Mouse (Mus musculus) midbrain, embryonic 13.5 days (tissue): ENCODE measurements at regions not wholly inside any gene's neighbourhood (a gene's known extent, or its start where the extent isn't known, plus 50 kb on each side); places are given as distances from the start of the nearest gene placed in this dataset.
"Not testable (repeated sequence)": the region's sequence is repeated elsewhere in the genome, so short reads cannot be mapped to it uniquely, and the experiment has no call there.

Source experiments
- ATAC-seq: fragments of 200-750 bp; cut with Nextera tagmentation; 2 replicates; pipeline ENCODE4 v1.8.0; 2017; ENCODE audit warnings: mild to moderate bottlenecking, moderate TSS enrichment, moderate library complexity
- H3K27ac ChIP-seq: fragments of 300-500 bp; sonication (generic); 2 replicates; pipeline ENCODE4 v1.5.1; 2015; ENCODE audit warnings: inconsistent platforms, mild to moderate bottlenecking, moderate library complexity
- H3K27me3 ChIP-seq: fragments of 300-500 bp; sonication (generic); 2 replicates; pipeline ENCODE4 v1.6.1; 2015; ENCODE audit warnings: mild to moderate bottlenecking, inconsistent platforms
- H3K36me3 ChIP-seq: fragments of 300-500 bp; sonication (generic); 2 replicates; pipeline ENCODE4 v1.6.1; 2015; ENCODE audit warnings: mild to moderate bottlenecking, inconsistent platforms
- H3K4me1 ChIP-seq: fragments of 300-500 bp; sonication (generic); replicated peaks from 2 replicates; pipeline ENCODE4 v1.6.1; 2015; ENCODE audit warnings: inconsistent platforms
- H3K4me2 ChIP-seq: fragments of 300-500 bp; sonication (generic); replicated peaks from 2 replicates; pipeline ENCODE4 v1.6.1; 2015; ENCODE audit warnings: moderate library complexity, mild to moderate bottlenecking, inconsistent platforms
- H3K4me3 ChIP-seq: fragments of 300-500 bp; sonication (generic); replicated peaks from 2 replicates; pipeline ENCODE4 v1.5.1; 2015; ENCODE audit warnings: mild to moderate bottlenecking, inconsistent platforms
- H3K9ac ChIP-seq: fragments of 300-500 bp; sonication (generic); replicated peaks from 2 replicates; pipeline ENCODE4 v1.6.1; 2015; ENCODE audit warnings: mild to moderate bottlenecking, inconsistent platforms
- H3K9me3 ChIP-seq: fragments of 300-500 bp; sonication (generic); 2 replicates; pipeline ENCODE4 v1.6.1; 2016; ENCODE audit warnings: mild to moderate bottlenecking, inconsistent platforms
- WGBS: fragments of 180-500 bp; shearing (Covaris S2); methylation state at CpG from one replicate; pipeline ENCODE4 v1.1.7; 2015; 5-methylcytosine and 5-hydroxymethylcytosine counted together

- H3K9ac ChIP-seq, ATAC-seq, H3K36me3 ChIP-seq, H3K4me3 ChIP-seq, H3K4me1 ChIP-seq, H3K9me3 ChIP-seq, H3K27me3 ChIP-seq, H3K27ac ChIP-seq, H3K4me2 ChIP-seq: not testable (repeated sequence)
- 92% methylated on average over 3 of the region's 5 CpGs for WGBS
Measured at GRCm38 (mm10) chr10:52529661-52530060, 112.3 kb downstream of the Nus1 start.

- no peak for ATAC-seq
- Histone ChIP-seq H3K36me3 (no peaks in the 10 kb centered on the region), H3K27me3 (no peaks in the 10 kb centered on the region), H3K27ac (no peak overlapping the region), H3K9me3 (no peaks in the 10 kb centered on the region), H3K9ac (no peak overlapping the region), H3K4me1 (no peaks in the 10 kb centered on the region), H3K4me2 (no peak overlapping the region), H3K4me3 (no peak overlapping the region)
- WGBS, result 70% methylated on average over 3 of the region's 3 CpGs
Measured at GRCm38 (mm10) chr10:52530846-52531245, 113.5 kb downstream of the Nus1 start.

- no peaks in the 10 kb centered on the region for H3K4me1 ChIP-seq
- no peak overlapping the region for H3K4me2 ChIP-seq
- H3K4me3 ChIP-seq, result no peak overlapping the region
- H3K9ac ChIP-seq, result no peak overlapping the region
- H3K9me3 ChIP-seq, result no peaks in the 10 kb centered on the region
- peak; percentile 71 for ATAC-seq
- H3K27me3 ChIP-seq, result no peaks in the 10 kb centered on the region
- H3K36me3 ChIP-seq, result no peaks in the 10 kb centered on the region
- 11% methylated on average over 2 of the region's 2 CpGs for WGBS
- no peak overlapping the region for H3K27ac ChIP-seq
Measured at GRCm38 (mm10) chr10:52533278-52533892, 116.0 kb downstream of the Nus1 start.

GRCm38 (mm10) chr10:52533893-52534287, 116.5 kb downstream of the Nus1 start:
- Histone ChIP-seq H3K4me2 (no peak overlapping the region), H3K27ac (no peak overlapping the region), H3K4me1 (no peaks in the 10 kb centered on the region), H3K4me3 (no peak overlapping the region), H3K27me3 (no peaks in the 10 kb centered on the region), H3K9ac (no peak overlapping the region), H3K36me3 (no peaks in the 10 kb centered on the region), H3K9me3 (no peaks in the 10 kb centered on the region)
- peak; percentile 20; the same call in 1 of the 2 replicates for ATAC-seq
- 50% methylated on average over 4 of the region's 4 CpGs for WGBS

GRCm38 (mm10) chr10:52545566-52545965, 128.2 kb downstream of the Nus1 start:
- Histone ChIP-seq H3K4me2 (no peak overlapping the region), H3K27ac (no peak overlapping the region), H3K4me1 (no peaks in the 10 kb centered on the region), H3K36me3 (no peaks in the 10 kb centered on the region), H3K9ac (no peak overlapping the region), H3K4me3 (no peak overlapping the region), H3K9me3 (no peaks in the 10 kb centered on the region), H3K27me3 (no peaks in the 10 kb centered on the region)
- no peak for ATAC-seq
- WGBS, result 92% methylated on average over 28 of the region's 28 CpGs

- peak; percentile 81 for ATAC-seq
- H3K4me2 ChIP-seq, result no peak overlapping the region
- no peaks in the 10 kb centered on the region for H3K27me3 ChIP-seq
- H3K27ac ChIP-seq, result no peak overlapping the region
- peaks cover 15% of the 10 kb centered on the region for H3K4me1 ChIP-seq
- H3K4me3 ChIP-seq, result no peak overlapping the region
- WGBS, result 37% methylated on average over 6 of the region's 6 CpGs
- H3K9me3 ChIP-seq, result no peaks in the 10 kb centered on the region
- H3K9ac ChIP-seq, result no peak overlapping the region
- no peaks in the 10 kb centered on the region for H3K36me3 ChIP-seq
Measured at GRCm38 (mm10) chr10:52577383-52577782, 113.0 kb upstream of the Slc35f1 start.

- Histone ChIP-seq H3K4me1 (peaks cover 15% of the 10 kb centered on the region), H3K4me2 (no peak overlapping the region), H3K27me3 (no peaks in the 10 kb centered on the region), H3K4me3 (no peak overlapping the region), H3K9ac (no peak overlapping the region), H3K27ac (no peak overlapping the region), H3K9me3 (no peaks in the 10 kb centered on the region), H3K36me3 (no peaks in the 10 kb centered on the region)
- WGBS, result 46% methylated on average over 3 of the region's 3 CpGs
- peak; percentile 60; the same call in 1 of the 2 replicates for ATAC-seq
Measured at GRCm38 (mm10) chr10:52577795-52578194, 112.5 kb upstream of the Slc35f1 start.

- no peak overlapping the region for H3K27ac ChIP-seq
- H3K4me2 ChIP-seq, result no peak overlapping the region
- ATAC-seq, result peak; percentile 43; the same call in 1 of the 2 replicates
- no peak overlapping the region for H3K9ac ChIP-seq
- no peak overlapping the region for H3K4me3 ChIP-seq
- no peaks in the 10 kb centered on the region for H3K27me3 ChIP-seq
- peaks cover 15% of the 10 kb centered on the region for H3K4me1 ChIP-seq
- 55% methylated on average over 3 of the region's 3 CpGs for WGBS
- no peaks in the 10 kb centered on the region for H3K9me3 ChIP-seq
- no peaks in the 10 kb centered on the region for H3K36me3 ChIP-seq
Measured at GRCm38 (mm10) chr10:52578238-52578832, 112.0 kb upstream of the Slc35f1 start.

- Histone ChIP-seq H3K4me1 (no peaks in the 10 kb centered on the region), H3K4me3 (no peak overlapping the region), H3K36me3 (no peaks in the 10 kb centered on the region), H3K27me3 (no peaks in the 10 kb centered on the region), H3K27ac (no peak overlapping the region), H3K9me3 (no peaks in the 10 kb centered on the region), H3K4me2 (no peak overlapping the region), H3K9ac (no peak overlapping the region)
- WGBS, result 97% methylated on average over 12 of the region's 12 CpGs
- no peak for ATAC-seq
Measured at GRCm38 (mm10) chr10:52593780-52594179, 96.6 kb upstream of the Slc35f1 start.
